Mouse (Mus musculus) right cerebral cortex, postnatal 14 days (tissue): ENCODE measurements around the gene Olfr473.
"Not testable (repeated sequence)": the region's sequence is repeated elsewhere in the genome, so short reads cannot be mapped to it uniquely, and the experiment has no call there.

Experiments used
- DNase-seq: peaks from one replicate; pipeline ENCODE4 v3.0.0; 2022

Olfr473 gene

GRCm38 (mm10) chr7:107930146-107930545, at the start of gene Olfr473:
Olfr473 (plus strand) TSS chr7:107930446.
- DNase-seq: no peak

GRCm38 (mm10) chr7:107897602-107898001, 32.6 kb upstream of the Olfr473 start, which contains the start of gene Olfr472:
Olfr472 (plus strand) TSS chr7:107897902.
- DNase-seq: no peak

DNA sequence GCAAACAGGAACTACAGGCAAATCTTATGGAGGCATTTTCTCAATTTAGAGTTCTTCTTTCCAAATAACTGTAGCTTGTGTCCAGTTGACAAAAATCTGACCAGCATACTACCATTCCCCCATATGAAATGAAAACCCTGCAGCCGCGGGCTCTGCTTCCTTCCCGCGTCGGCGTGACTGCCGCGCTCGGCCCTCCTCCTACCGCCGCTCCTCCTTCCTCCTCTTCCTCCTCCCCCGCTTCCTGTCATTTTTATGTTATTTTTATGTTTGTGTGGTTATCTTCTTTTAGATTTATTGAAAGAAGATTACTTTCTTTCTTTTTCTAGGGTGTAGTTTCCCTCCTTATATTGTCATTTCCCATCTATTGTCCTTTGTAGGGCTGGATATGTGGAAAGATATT, 22.3 kb downstream of the Olfr473 start:
- not testable (repeated sequence) for DNase-seq

GRCm38 (mm10) chr7:107954343-107954742, 24.1 kb downstream of the Olfr473 start, which contains the start of gene Olfr474:
Olfr474 (plus strand) TSS chr7:107954643.
- DNase-seq: no peak

GRCm38 (mm10) chr7:107964503-107964902, 34.3 kb downstream of the Olfr473 start, which contains the start of gene Olfr476:
Olfr476 (plus strand) TSS chr7:107964803.
- DNase-seq: no peak
